Mouse (Mus musculus) heart, embryonic 11.5 days (tissue): ENCODE data around the gene Golm1. TPM values are rescaled to one million over a fixed set of nuclear protein-coding genes. Genes with fewer than 3 reads are reported as not detected.

Source experiments
- ATAC-seq: fragments of 200-750 bp; cut with Nextera tagmentation; replicated peaks from 2 replicates; pipeline ENCODE4 v1.8.0; 2017; ENCODE audit warnings: moderate library complexity; ENCODE audit not compliant: insufficient number of reproducible peaks, low FRiP score, low TSS enrichment
- H3K27ac ChIP-seq: fragments of 300-500 bp; sonication (generic); 2 replicates; pipeline ENCODE4 v1.5.1; 2014; ENCODE audit warnings: mild to moderate bottlenecking, low read depth, low read length
- H3K27me3 ChIP-seq: fragments of 300-500 bp; sonication (generic); 2 replicates; pipeline ENCODE4 v1.6.1; 2014; ENCODE audit warnings: mild to moderate bottlenecking, low read length, mixed read lengths; ENCODE audit not compliant: control insufficient read depth, insufficient read depth
- H3K36me3 ChIP-seq: fragments of 300-500 bp; sonication (generic); 2 replicates; pipeline ENCODE4 v1.6.1; 2014; ENCODE audit warnings: mild to moderate bottlenecking, low read length, moderate library complexity, mixed read lengths; ENCODE audit not compliant: control insufficient read depth, insufficient read depth
- H3K4me1 ChIP-seq: fragments of 300-500 bp; sonication (generic); 2 replicates; pipeline ENCODE4 v1.6.1; 2014; ENCODE audit warnings: low read length; ENCODE audit not compliant: control insufficient read depth, insufficient read depth
- H3K4me2 ChIP-seq: fragments of 300-500 bp; sonication (generic); 2 replicates; pipeline ENCODE4 v1.6.1; 2014; ENCODE audit warnings: mild to moderate bottlenecking, moderate library complexity
- H3K4me3 ChIP-seq: fragments of 300-500 bp; sonication (generic); 2 replicates; pipeline ENCODE4 v1.5.1; 2014; ENCODE audit warnings: low read depth, low read length
- H3K9ac ChIP-seq: fragments of 300-500 bp; sonication (generic); 2 replicates; pipeline ENCODE4 v1.6.1; 2014; ENCODE audit warnings: mild to moderate bottlenecking, low read depth, low read length, moderate library complexity
- H3K9me3 ChIP-seq: fragments of 300-500 bp; sonication (generic); replicated peaks from 2 replicates; pipeline ENCODE4 v1.6.1; 2016; ENCODE audit warnings: low read length; ENCODE audit not compliant: control insufficient read depth
- WGBS: fragments of 180-500 bp; shearing (Covaris S2); extraction: QIAGEN DNeasy Blood & Tissue Kit; methylation state at CpG from one replicate; pipeline ENCODE4 v1.1.7; 2014; ENCODE audit not compliant: insufficient replicate concordance; 5-methylcytosine and 5-hydroxymethylcytosine counted together
- polyA plus RNA-seq: library from polyadenylated mRNA; unstranded; fragments of >200 nt; fragmentation: Nextera tagmentation; extraction: Ambion mirVana; gene quantifications from 2 replicates; pipeline ENCODE4 v1.2.1, GENCODE M21; 2014

Gene Golm1
- polyA plus RNA-seq, 1 experiment from 2014 or later: 64.8 TPM

GRCm38 (mm10) chr13:59688338-59688770 is 12.7 kb upstream of the Golm1 start:
- peak overlapping the region; percentile 16 for H3K4me3 ChIP-seq
- WGBS: 27% methylated on average over 13 of the region's 13 CpGs
- peak overlapping the region; percentile 61 for H3K4me2 ChIP-seq
- H3K9ac ChIP-seq: peak overlapping the region; percentile 43; the same call in 1 of the 2 replicates
- H3K4me1 ChIP-seq: no peaks in the 10 kb centered on the region
- H3K36me3 ChIP-seq: no peaks in the 10 kb centered on the region
- no peaks in the 10 kb centered on the region for H3K27me3 ChIP-seq
- H3K27ac ChIP-seq: peak overlapping the region; percentile 66; the same call in 1 of the 2 replicates
- H3K9me3 ChIP-seq: no peaks in the 10 kb centered on the region
- ATAC-seq: no peak

GRCm38 (mm10) chr13:59685236-59685635 is 9.6 kb upstream of the Golm1 start:
- H3K9me3 ChIP-seq: no peaks in the 10 kb centered on the region
- peaks cover 4% of the 10 kb centered on the region; the same call in 1 of the 2 replicates for H3K4me1 ChIP-seq
- 0 out of 2 replicates have a peak, but pooled peaks cover 4% of the 10 kb centered on the region for H3K27me3 ChIP-seq
- H3K4me2 ChIP-seq: no peak overlapping the region
- H3K4me3 ChIP-seq: no peak overlapping the region
- no peak for ATAC-seq
- 77% methylated on average over 3 of the region's 3 CpGs for WGBS
- no peak overlapping the region for H3K9ac ChIP-seq
- H3K36me3 ChIP-seq: no peaks in the 10 kb centered on the region
- H3K27ac ChIP-seq: no peak overlapping the region

GRCm38 (mm10) chr13:59682629-59683028 is 7.0 kb upstream of the Golm1 start:
- H3K4me2 ChIP-seq: no peak overlapping the region
- no peaks in the 10 kb centered on the region for H3K36me3 ChIP-seq
- H3K27me3 ChIP-seq: 0 out of 2 replicates have a peak, but pooled peaks cover 4% of the 10 kb centered on the region
- H3K4me3 ChIP-seq: no peak overlapping the region
- H3K27ac ChIP-seq: no peak overlapping the region
- H3K9me3 ChIP-seq: no peaks in the 10 kb centered on the region
- no peak overlapping the region for H3K9ac ChIP-seq
- WGBS: 19% methylated on average over 7 of the region's 7 CpGs
- ATAC-seq: no peak
- peaks cover 4% of the 10 kb centered on the region; the same call in 1 of the 2 replicates for H3K4me1 ChIP-seq

GRCm38 (mm10) chr13:59679908-59680307 is 4.3 kb upstream of the Golm1 start:
- H3K27ac ChIP-seq: no peak overlapping the region
- no peak overlapping the region for H3K4me2 ChIP-seq
- 0 out of 2 replicates have a peak, but pooled peaks cover 4% of the 10 kb centered on the region for H3K27me3 ChIP-seq
- WGBS: 58% methylated on average over 4 of the region's 4 CpGs
- H3K36me3 ChIP-seq: no peaks in the 10 kb centered on the region
- ATAC-seq: no peak
- no peaks in the 10 kb centered on the region for H3K9me3 ChIP-seq
- H3K4me1 ChIP-seq: peaks cover 4% of the 10 kb centered on the region; the same call in 1 of the 2 replicates
- H3K9ac ChIP-seq: no peak overlapping the region
- no peak overlapping the region for H3K4me3 ChIP-seq

DNA sequence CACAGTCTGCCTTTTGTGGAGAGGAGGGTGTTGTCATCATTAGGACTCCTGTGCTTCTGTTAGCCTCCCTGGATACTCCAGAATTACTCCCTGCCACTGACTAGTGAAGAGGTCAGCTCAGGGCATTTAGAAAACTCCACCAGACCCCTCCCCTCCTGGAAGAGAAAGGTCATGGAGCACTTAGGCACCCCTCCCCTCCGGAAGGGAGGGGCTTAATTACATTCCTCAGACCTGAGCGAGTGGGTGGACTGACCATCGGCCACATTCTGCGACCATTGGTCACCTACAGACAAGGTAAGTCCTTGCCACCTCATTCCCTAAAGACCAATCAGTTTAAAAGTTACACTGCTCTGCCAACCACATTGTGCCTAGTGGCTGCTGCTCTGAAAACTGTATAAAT is 3.7 kb upstream of the Golm1 start:
- Histone ChIP-seq H3K4me2 (no peak overlapping the region), H3K36me3 (no peaks in the 10 kb centered on the region), H3K9ac (no peak overlapping the region), H3K27me3 (0 out of 2 replicates have a peak, but pooled peaks cover 4% of the 10 kb centered on the region), H3K9me3 (no peaks in the 10 kb centered on the region), H3K4me3 (no peak overlapping the region), H3K4me1 (peaks cover 4% of the 10 kb centered on the region; the same call in 1 of the 2 replicates), H3K27ac (no peak overlapping the region)
- WGBS: 58% methylated on average over 4 of the region's 4 CpGs
- no peak for ATAC-seq

DNA sequence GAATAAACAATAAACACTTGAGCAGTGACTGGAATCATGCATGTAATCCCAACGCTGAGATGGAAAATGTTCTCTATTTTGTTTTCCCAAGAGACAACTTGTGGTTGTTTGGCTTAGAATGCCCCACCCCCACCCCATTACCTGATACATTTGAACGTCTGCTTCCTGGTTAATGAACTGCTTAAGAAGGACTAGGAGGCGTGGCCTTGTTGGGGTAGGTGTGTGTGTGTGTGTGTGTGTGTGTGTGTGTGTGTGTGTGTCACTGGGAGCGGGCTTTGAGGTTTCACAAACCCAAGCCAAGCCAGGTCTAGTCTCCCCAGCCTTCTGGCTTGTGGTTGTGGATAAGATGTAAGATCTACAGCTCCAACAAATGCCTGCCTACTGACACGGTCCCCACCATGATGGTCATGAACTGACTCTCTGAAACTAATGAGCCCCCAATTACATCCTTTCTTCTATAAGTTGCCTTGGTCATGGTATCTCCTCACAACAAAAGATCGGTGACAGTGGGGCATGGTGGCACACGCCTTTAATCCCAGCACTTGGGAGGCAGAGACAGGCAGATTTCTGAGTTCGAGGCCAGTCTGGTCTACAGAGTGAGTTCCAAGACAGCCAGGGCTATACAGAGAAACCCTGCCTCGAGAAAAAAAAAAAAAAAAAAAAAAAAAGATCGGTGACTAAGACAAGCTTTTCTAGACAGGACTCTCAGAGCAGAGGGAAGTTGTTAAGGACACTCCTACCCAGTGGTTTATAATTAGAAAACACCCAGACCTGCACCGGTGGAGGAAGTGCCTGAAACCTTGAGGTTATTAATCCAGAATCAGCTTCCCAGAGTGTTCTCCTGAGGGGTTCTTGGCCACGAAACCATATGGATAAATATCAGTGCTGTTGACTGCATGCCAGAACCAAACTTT is 962 bp upstream of the Golm1 start:
- Histone ChIP-seq H3K27me3 (no peaks in the 10 kb centered on the region), H3K9me3 (no peaks in the 10 kb centered on the region), H3K36me3 (no peaks in the 10 kb centered on the region), H3K4me2 (no peak overlapping the region), H3K4me3 (no peak overlapping the region), H3K9ac (no peak overlapping the region), H3K4me1 (peaks cover 4% of the 10 kb centered on the region; the same call in 1 of the 2 replicates), H3K27ac (no peak overlapping the region)
- ATAC-seq: no peak
- 78% methylated on average over 11 of the region's 12 CpGs for WGBS

GRCm38 (mm10) chr13:59674761-59675150 is 855 bp downstream of the Golm1 start:
- peak overlapping the region; percentile 79 for H3K4me3 ChIP-seq
- 2% methylated on average over 13 of the region's 13 CpGs for WGBS
- H3K36me3 ChIP-seq: no peaks in the 10 kb centered on the region; the same call in 1 of the 2 replicates
- H3K27ac ChIP-seq: peak overlapping the region; percentile 75
- H3K9me3 ChIP-seq: no peaks in the 10 kb centered on the region
- H3K4me2 ChIP-seq: peak overlapping the region; percentile 67
- H3K27me3 ChIP-seq: no peaks in the 10 kb centered on the region
- peaks cover 4% of the 10 kb centered on the region; the same call in 1 of the 2 replicates for H3K4me1 ChIP-seq
- peak overlapping the region; percentile 88 for H3K9ac ChIP-seq
- no peak for ATAC-seq

DNA sequence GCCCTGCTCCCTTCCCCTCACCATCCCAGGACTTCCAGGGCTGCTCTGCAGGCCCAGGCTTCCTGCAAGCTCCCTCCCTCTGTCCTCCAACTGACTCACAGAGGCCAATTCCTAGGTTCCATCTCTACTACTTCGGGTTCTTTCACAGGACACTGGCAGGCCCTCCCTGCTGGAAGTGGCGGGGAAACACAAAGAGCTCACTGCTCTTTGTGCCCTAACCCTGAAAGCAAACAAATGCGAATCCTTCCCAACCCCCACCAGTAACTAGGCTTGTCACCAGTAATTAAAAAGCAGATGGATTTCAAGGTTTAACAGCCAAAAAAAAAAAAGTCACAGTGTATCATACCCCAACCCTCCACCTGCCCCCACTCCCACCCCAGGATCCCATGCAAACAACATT is 1.4 kb downstream of the Golm1 start:
- Histone ChIP-seq H3K36me3 (no peaks in the 10 kb centered on the region; the same call in 1 of the 2 replicates), H3K4me1 (peaks cover 4% of the 10 kb centered on the region; the same call in 1 of the 2 replicates), H3K9ac (peak overlapping the region; percentile 88; the same call in 1 of the 2 replicates), H3K4me3 (peak overlapping the region; percentile 79), H3K27me3 (no peaks in the 10 kb centered on the region), H3K9me3 (no peaks in the 10 kb centered on the region), H3K27ac (no peak overlapping the region), H3K4me2 (peak overlapping the region; percentile 67)
- 16% methylated on average over 3 of the region's 3 CpGs for WGBS
- ATAC-seq: no peak
